Mouse (Mus musculus) neural tube, embryonic 13.5 days (tissue): ENCODE measurements around the gene Tenm3. TPM values are rescaled to one million over a fixed set of nuclear protein-coding genes. Genes with fewer than 3 reads are reported as not detected.
A peak's percentile ranks its signal among the peaks of the same experiment; 100 is the strongest.

Source experiments
- ATAC-seq: fragments of 200-750 bp; cut with Nextera tagmentation; 2 replicates; pipeline ENCODE4 v1.8.0; 2017; ENCODE audit warnings: low read depth, mild to moderate bottlenecking, moderate TSS enrichment, moderate library complexity
- H3K27ac ChIP-seq: fragments of 300-500 bp; sonication (generic); replicated peaks from 2 replicates; pipeline ENCODE4 v1.5.1; 2015; ENCODE audit warnings: moderate library complexity, mild to moderate bottlenecking, inconsistent platforms
- H3K27me3 ChIP-seq: fragments of 300-500 bp; sonication (generic); 2 replicates; pipeline ENCODE4 v1.6.1; 2015; ENCODE audit warnings: mild to moderate bottlenecking, inconsistent platforms
- H3K36me3 ChIP-seq: fragments of 300-500 bp; sonication (generic); 2 replicates; pipeline ENCODE4 v1.6.1; 2015; ENCODE audit warnings: mild to moderate bottlenecking, inconsistent platforms
- H3K4me1 ChIP-seq: fragments of 300-500 bp; sonication (generic); replicated peaks from 2 replicates; pipeline ENCODE4 v1.6.1; 2015; ENCODE audit warnings: inconsistent platforms
- H3K4me2 ChIP-seq: fragments of 300-500 bp; sonication (generic); 2 replicates; pipeline ENCODE4 v1.6.1; 2015; ENCODE audit warnings: inconsistent platforms, mild to moderate bottlenecking, moderate library complexity
- H3K4me3 ChIP-seq: fragments of 300-500 bp; sonication (generic); 2 replicates; pipeline ENCODE4 v1.5.1; 2015; ENCODE audit warnings: mild to moderate bottlenecking, inconsistent platforms
- H3K9ac ChIP-seq: fragments of 300-500 bp; sonication (generic); 2 replicates; pipeline ENCODE4 v1.6.1; 2015; ENCODE audit warnings: moderate library complexity, mild to moderate bottlenecking, inconsistent platforms
- H3K9me3 ChIP-seq: fragments of 300-500 bp; sonication (generic); 2 replicates; pipeline ENCODE4 v1.6.1; 2016; ENCODE audit warnings: inconsistent platforms
- WGBS: fragments of 180-500 bp; shearing (Covaris S2); methylation state at CpG from one replicate; pipeline ENCODE4 v1.1.7; 2015; 5-methylcytosine and 5-hydroxymethylcytosine counted together
- polyA plus RNA-seq: library from polyadenylated mRNA; unstranded; fragments of >200 nt; fragmentation: Nextera tagmentation; extraction: Ambion mirVana; gene quantifications from 2 replicates; pipeline ENCODE4 v1.2.1, GENCODE M21; 2015

Gene Tenm3
- polyA plus RNA-seq, 1 experiment from 2014 or later, result 40.7 TPM

GRCm38 (mm10) chr8:48376774-48377173 is 467.0 kb downstream of the Tenm3 start:
- H3K27ac ChIP-seq, result peak overlapping the region; percentile 64
- H3K27me3 ChIP-seq, result no peaks in the 10 kb centered on the region
- H3K4me2 ChIP-seq, result no peak overlapping the region
- peaks cover 37% of the 10 kb centered on the region for H3K4me1 ChIP-seq
- H3K9ac ChIP-seq, result no peak overlapping the region
- peak; percentile 57 for ATAC-seq
- no peak overlapping the region for H3K4me3 ChIP-seq
- no peaks in the 10 kb centered on the region for H3K36me3 ChIP-seq
- H3K9me3 ChIP-seq, result no peaks in the 10 kb centered on the region
- 67% methylated on average over 6 of the region's 6 CpGs for WGBS

DNA sequence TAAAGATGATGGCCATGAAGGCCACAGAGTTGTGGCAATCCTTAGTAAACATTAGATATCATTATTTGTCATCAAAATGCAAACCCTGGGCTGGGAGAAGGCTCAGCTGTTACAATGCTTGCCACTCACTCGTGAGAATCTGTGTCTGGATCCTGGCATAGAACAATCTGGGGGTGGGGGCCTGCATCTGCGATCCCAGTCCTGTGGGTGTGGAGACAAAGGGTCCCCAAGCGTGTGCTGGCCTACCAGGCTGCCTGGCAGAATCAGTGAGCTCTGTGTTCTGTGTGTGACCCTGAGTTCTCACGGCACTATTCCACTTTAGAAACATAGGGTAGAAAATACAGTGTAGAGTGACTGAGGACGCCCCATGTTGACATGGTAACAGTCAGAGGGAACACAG is 468.6 kb downstream of the Tenm3 start:
- no peaks in the 10 kb centered on the region for H3K36me3 ChIP-seq
- no peak overlapping the region for H3K9ac ChIP-seq
- H3K27me3 ChIP-seq, result no peaks in the 10 kb centered on the region
- H3K4me3 ChIP-seq, result no peak overlapping the region
- no peak overlapping the region for H3K4me2 ChIP-seq
- 60% methylated on average over 5 of the region's 5 CpGs for WGBS
- ATAC-seq, result no peak; the same call in 1 of the 2 replicates
- H3K9me3 ChIP-seq, result no peaks in the 10 kb centered on the region
- H3K4me1 ChIP-seq, result peaks cover 33% of the 10 kb centered on the region
- H3K27ac ChIP-seq, result no peak overlapping the region

DNA sequence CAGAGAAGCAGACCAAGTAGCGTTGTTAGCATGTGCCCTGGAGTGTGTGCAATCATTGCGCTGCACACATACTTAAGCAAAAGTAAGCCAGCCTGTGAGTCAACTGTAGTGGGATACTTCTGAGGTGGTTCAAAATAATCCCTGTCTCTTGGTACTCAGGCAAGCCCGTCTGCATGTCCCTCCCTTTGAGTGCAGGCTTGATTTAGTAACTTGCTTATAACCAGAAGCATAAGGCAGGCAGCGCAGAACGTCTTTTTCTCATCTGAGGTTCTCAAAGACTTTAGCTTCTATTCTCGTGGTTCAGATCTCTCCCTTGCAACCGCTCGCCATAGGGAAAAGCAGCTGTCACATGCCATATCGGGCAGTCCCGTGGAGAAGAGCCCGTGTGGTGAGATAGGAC is 470.3 kb downstream of the Tenm3 start:
- H3K4me1 ChIP-seq, result peaks cover 22% of the 10 kb centered on the region
- H3K27ac ChIP-seq, result no peak overlapping the region
- no peak for ATAC-seq
- no peak overlapping the region for H3K4me3 ChIP-seq
- no peaks in the 10 kb centered on the region for H3K9me3 ChIP-seq
- H3K27me3 ChIP-seq, result no peaks in the 10 kb centered on the region
- H3K4me2 ChIP-seq, result no peak overlapping the region
- no peak overlapping the region for H3K9ac ChIP-seq
- WGBS, result 90% methylated on average over 11 of the region's 11 CpGs
- H3K36me3 ChIP-seq, result no peaks in the 10 kb centered on the region

DNA sequence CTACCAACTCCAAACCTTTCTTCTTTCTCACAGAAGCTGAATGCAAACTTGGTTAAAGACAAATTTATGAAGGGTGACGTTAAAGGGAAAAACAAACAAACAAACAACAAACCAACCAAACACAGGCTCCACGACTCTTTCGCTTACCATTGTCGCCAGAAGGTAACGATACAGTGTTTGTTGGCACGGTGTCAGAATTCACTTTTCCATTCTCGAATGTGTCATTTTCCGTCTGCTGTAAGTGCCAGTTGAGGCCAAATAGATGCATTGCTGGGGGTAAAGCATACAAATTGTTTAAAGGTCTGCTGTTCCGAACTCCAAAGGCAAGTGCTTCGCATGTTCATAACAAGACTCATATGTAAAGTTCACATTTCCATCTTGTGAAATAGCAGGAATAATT is 476.6 kb downstream of the Tenm3 start:
- no peaks in the 10 kb centered on the region for H3K36me3 ChIP-seq
- H3K4me2 ChIP-seq, result no peak overlapping the region
- WGBS, result 66% methylated on average over 10 of the region's 10 CpGs
- H3K27me3 ChIP-seq, result no peaks in the 10 kb centered on the region
- no peak overlapping the region for H3K27ac ChIP-seq
- H3K9me3 ChIP-seq, result no peaks in the 10 kb centered on the region
- H3K4me3 ChIP-seq, result no peak overlapping the region
- ATAC-seq, result no peak
- no peak overlapping the region for H3K9ac ChIP-seq
- peaks cover 18% of the 10 kb centered on the region for H3K4me1 ChIP-seq

DNA sequence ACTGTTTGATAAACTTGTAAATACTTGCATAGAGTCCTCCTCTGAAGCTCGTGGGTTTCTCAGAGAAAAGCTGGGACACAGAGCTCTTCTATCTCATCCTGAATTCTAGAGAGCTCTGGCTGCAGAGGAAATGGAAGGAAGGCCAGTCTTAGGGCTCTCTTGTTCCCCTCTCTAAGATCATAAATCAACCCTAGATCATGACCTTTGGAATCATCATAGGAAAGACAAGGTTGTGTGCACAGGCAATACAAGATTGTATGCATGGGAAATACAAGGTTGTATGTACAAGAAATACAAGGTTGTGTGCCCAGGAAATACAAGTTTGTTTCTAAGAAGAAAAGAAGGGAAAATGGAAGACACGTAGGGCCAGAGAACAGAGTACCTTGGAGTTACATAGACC is 486.9 kb downstream of the Tenm3 start:
- ATAC-seq, result no peak
- 77% methylated on average over 2 of the region's 2 CpGs for WGBS
- 0 out of 2 replicates have a peak, but pooled peaks cover 3% of the 10 kb centered on the region for H3K4me1 ChIP-seq
- 0 out of 2 replicates have a peak, but pooled peaks cover 3% of the 10 kb centered on the region for H3K36me3 ChIP-seq
- H3K9ac ChIP-seq, result no peak overlapping the region
- H3K9me3 ChIP-seq, result no peaks in the 10 kb centered on the region
- no peak overlapping the region for H3K4me3 ChIP-seq
- H3K27ac ChIP-seq, result no peak overlapping the region
- no peaks in the 10 kb centered on the region for H3K27me3 ChIP-seq
- no peak overlapping the region for H3K4me2 ChIP-seq

DNA sequence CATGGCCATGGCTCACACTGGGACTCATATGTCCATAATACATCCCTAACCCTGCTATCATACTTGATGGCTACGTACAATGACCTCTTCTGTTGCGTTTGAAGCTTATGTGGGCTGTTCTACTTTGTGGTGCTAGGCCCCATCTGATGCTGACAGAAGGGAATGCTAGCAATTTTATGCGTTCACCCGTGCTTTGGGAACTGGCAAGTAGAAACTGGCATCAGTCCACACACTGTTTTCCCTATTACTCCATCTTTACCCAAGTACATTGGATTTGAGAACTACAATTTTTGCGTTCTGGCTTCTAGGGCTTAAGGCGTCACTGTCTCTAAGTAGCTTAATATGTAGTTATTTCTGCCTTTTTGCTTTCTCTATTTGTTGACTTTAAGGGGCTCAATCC is 490.3 kb downstream of the Tenm3 start:
- Histone ChIP-seq H3K4me2 (no peak overlapping the region), H3K27me3 (no peaks in the 10 kb centered on the region), H3K9ac (no peak overlapping the region), H3K36me3 (peaks cover 13% of the 10 kb centered on the region; the same call in 1 of the 2 replicates), H3K4me3 (no peak overlapping the region), H3K9me3 (no peaks in the 10 kb centered on the region), H3K4me1 (0 out of 2 replicates have a peak, but pooled peaks cover 3% of the 10 kb centered on the region), H3K27ac (no peak overlapping the region)
- ATAC-seq, result no peak
- WGBS, result 95% methylated on average over 6 of the region's 6 CpGs

DNA sequence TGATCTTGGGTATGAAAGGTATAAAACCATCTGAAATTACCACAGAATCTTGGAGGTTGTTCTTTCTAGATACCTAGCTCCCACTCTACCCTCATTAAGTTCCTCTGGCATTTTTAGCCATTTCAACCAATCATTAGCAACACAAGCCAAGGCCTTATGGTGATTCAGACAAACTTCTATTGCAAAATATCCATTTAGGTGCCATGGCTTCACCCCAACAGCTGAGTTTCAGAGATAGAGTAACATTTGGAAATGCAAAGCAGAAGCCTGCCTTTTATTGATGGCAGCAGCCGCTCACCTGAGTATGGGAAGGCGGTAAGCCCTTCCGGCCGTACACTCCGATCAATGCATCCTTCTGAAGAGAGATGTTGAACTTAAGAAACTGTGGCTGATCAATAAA is 494.9 kb downstream of the Tenm3 start:
- Histone ChIP-seq H3K9ac (no peak overlapping the region), H3K27me3 (no peaks in the 10 kb centered on the region), H3K4me2 (no peak overlapping the region), H3K4me1 (peaks cover 15% of the 10 kb centered on the region), H3K36me3 (peaks cover 13% of the 10 kb centered on the region; the same call in 1 of the 2 replicates), H3K27ac (no peak overlapping the region), H3K4me3 (no peak overlapping the region), H3K9me3 (no peaks in the 10 kb centered on the region)
- WGBS, result 91% methylated on average over 5 of the region's 5 CpGs
- no peak for ATAC-seq

GRCm38 (mm10) chr8:48348386-48348785 is 495.4 kb downstream of the Tenm3 start:
- no peak overlapping the region for H3K4me2 ChIP-seq
- no peaks in the 10 kb centered on the region for H3K9me3 ChIP-seq
- WGBS, result 96% methylated on average over 4 of the region's 4 CpGs
- peaks cover 20% of the 10 kb centered on the region for H3K4me1 ChIP-seq
- H3K4me3 ChIP-seq, result no peak overlapping the region
- H3K36me3 ChIP-seq, result peaks cover 13% of the 10 kb centered on the region; the same call in 1 of the 2 replicates
- no peaks in the 10 kb centered on the region for H3K27me3 ChIP-seq
- no peak overlapping the region for H3K27ac ChIP-seq
- no peak overlapping the region for H3K9ac ChIP-seq
- ATAC-seq, result no peak

DNA sequence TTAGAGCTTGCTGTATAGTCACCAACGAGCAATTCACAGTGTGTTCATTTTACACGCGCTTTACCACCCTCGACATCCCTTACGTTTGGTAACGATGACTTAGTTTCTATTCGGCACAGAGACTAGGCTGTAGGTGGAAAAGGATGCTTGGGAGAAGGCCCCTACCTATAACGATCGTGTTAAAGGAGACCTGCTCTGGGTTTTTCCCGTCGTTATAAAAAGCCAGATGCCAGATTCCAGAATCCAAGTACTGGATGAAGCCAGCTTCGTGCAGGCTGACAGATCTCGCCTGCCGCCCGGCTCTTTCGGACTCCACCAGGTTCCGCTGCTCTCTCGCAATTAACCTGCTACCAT is 500.7 kb downstream of the Tenm3 start:
- Histone ChIP-seq H3K9ac (no peak overlapping the region), H3K27ac (0 out of 2 replicates have a peak overlapping the region, but pooled peaks have one; percentile 64), H3K27me3 (no peaks in the 10 kb centered on the region), H3K4me3 (no peak overlapping the region), H3K4me1 (peaks cover 33% of the 10 kb centered on the region), H3K9me3 (no peaks in the 10 kb centered on the region), H3K4me2 (peak overlapping the region; percentile 46; the same call in 1 of the 2 replicates), H3K36me3 (peaks cover 8% of the 10 kb centered on the region; the same call in 1 of the 2 replicates)
- 0 out of 2 replicates have a peak, but pooled peaks have one; percentile 4 for ATAC-seq
- WGBS, result 79% methylated on average over 18 of the region's 18 CpGs

- Histone ChIP-seq H3K4me2 (peak overlapping the region; percentile 46), H3K9ac (peak overlapping the region; percentile 38; the same call in 1 of the 2 replicates), H3K36me3 (peaks cover 8% of the 10 kb centered on the region; the same call in 1 of the 2 replicates), H3K27ac (peak overlapping the region; percentile 64; the same call in 1 of the 2 replicates), H3K4me3 (0 out of 2 replicates have a peak overlapping the region, but pooled peaks have one; percentile 14), H3K9me3 (no peaks in the 10 kb centered on the region), H3K4me1 (peaks cover 33% of the 10 kb centered on the region), H3K27me3 (no peaks in the 10 kb centered on the region)
- peak; percentile 64 for ATAC-seq
- WGBS, result 52% methylated on average over 30 of the region's 30 CpGs
These were observed 501.3 kb downstream of the Tenm3 start for GRCm38 (mm10) chr8:48342321-48343066.

DNA sequence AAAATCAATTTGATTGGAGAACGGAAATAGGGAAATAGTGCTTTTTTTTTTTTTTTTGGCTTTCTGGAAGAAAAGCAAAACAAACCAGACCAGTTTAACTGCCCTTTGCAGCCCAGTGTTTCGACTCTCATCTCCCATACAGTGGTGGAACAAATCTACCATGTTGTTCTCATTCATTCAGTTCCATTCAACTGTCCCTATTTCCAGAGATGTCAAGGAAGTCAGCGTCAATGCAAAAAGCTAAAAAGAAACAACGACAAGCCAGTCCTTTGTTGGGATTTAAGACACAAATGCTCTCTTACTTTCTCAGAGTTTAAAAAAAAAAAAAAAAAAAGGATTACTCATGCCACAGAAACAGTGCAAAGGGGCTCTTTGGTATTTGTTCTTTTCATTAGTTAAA is 502.1 kb downstream of the Tenm3 start:
- WGBS, result 24% methylated on average over 4 of the region's 4 CpGs
- Histone ChIP-seq H3K27me3 (no peaks in the 10 kb centered on the region), H3K4me2 (0 out of 2 replicates have a peak overlapping the region, but pooled peaks have one; percentile 46), H3K4me1 (peaks cover 25% of the 10 kb centered on the region), H3K9me3 (no peaks in the 10 kb centered on the region), H3K27ac (no peak overlapping the region), H3K4me3 (no peak overlapping the region), H3K9ac (no peak overlapping the region), H3K36me3 (peaks cover 8% of the 10 kb centered on the region; the same call in 1 of the 2 replicates)
- no peak for ATAC-seq

DNA sequence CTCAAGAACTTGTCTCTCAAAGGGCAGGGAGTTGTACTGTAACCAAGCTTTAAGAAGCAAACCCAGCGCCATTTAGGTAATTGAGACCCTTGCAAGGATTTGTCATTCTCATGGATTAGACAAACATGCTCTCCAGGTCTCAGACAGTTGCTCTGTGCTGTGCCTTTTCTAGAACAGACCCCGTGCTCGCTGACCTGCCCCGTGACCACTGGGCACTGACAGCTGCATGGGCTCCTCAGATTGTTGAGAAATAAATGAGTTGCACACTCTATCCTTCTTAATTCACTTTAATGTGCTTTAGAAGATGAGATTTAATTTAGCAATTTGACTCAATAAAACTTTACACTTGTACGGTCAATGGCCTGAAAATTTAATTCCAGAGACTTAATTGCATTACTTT is 502.5 kb downstream of the Tenm3 start:
- Histone ChIP-seq H3K4me1 (peaks cover 21% of the 10 kb centered on the region), H3K4me2 (no peak overlapping the region), H3K9ac (no peak overlapping the region), H3K27me3 (no peaks in the 10 kb centered on the region), H3K4me3 (no peak overlapping the region), H3K27ac (no peak overlapping the region), H3K36me3 (peaks cover 8% of the 10 kb centered on the region; the same call in 1 of the 2 replicates), H3K9me3 (no peaks in the 10 kb centered on the region)
- 50% methylated on average over 5 of the region's 5 CpGs for WGBS
- no peak for ATAC-seq
